Mouse (Mus musculus): ENCODE measurements around the gene Cenpv.

- TF ChIP-seq CTCF (IDR thresholded peaks at IDR 0.05; ENCODE audit: control insufficient read depth, insufficient read depth, insufficient read length) (no peak), USF1 (IDR thresholded peaks at IDR 0.05; ENCODE audit: low read depth) (no peak), FOSL1 (IDR thresholded peaks at IDR 0.05; ENCODE audit: insufficient read depth, low read length, poor library complexity, severe bottlenecking) (no peak)
Observed at GRCm38 (mm10) chr11:62498802-62499201, 40.3 kb downstream of the Cenpv start.
